Mouse (Mus musculus) testis, adult 2 months (tissue): Measurements from ENCODE around the gene Nyap1.
A peak's percentile ranks its signal among the peaks of the same experiment; 100 is the strongest.

Source experiments
- CTCF ChIP-seq: fragments of 200-500 bp; IDR thresholded peaks from 2 replicates; pipeline ENCODE4 v1.5.1; 2012; ENCODE audit warnings: low read depth, mild to moderate bottlenecking, inconsistent platforms, low read length, moderate library complexity; ENCODE audit not compliant: control insufficient read depth, insufficient read depth, insufficient replicate concordance
- POLR2A ChIP-seq: fragments of 200-500 bp; IDR thresholded peaks from 2 replicates; pipeline ENCODE4 v1.6.1; 2012; ENCODE audit warnings: low read depth, mild to moderate bottlenecking, inconsistent platforms, low read length, moderate library complexity; ENCODE audit not compliant: control insufficient read depth

DNA sequence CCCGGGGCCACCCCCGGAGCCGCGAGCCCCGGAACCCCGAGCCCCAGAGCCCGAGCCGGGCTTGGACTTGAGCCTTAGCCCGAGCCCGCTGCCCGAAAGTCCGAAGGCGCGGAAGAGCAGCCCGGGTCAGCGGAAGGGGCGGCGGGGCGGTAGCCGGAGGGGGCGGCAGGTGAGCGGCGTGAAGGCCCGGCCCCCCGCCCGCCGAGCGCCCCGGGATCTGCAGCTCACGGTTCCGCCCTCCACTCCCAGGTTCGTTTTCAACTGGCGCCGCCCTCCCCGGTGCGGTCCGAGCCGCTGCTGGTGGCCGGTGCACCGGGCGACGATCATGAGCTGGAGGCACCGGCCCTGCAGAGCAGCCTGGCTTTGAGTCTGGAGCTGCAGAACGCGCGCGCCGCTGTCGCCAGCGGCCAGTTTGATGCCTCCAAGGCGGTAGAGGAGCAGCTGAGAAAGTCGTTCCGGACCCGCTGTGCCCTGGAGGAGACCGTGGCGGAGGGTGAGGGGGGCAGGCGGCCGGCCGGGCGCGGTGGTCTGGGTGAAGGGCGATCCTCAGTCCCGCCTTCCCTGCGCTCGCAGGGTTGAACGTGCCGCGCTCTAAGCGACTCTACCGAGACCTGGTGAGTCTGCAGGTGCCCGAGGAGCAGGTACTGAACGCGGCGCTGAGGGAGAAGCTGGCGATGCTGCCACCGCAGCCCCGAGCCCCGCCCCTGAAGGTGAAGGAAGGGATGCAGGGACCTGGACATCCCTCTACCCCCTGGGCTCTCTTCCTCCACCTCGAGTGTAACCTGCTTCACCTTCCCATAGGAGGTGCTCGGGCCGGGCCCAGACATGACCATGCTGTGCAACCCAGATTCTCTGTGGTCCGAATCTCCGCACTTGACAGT is 37.9 kb upstream of the Nyap1 start:
- TF ChIP-seq POLR2A (no peak), CTCF (0 out of 2 replicates have a peak, but pooled peaks have one; percentile 2)
